Mouse (Mus musculus) embryonic facial prominence, embryonic 13.5 days (tissue): Measurements from ENCODE around the gene Pnmt. TPM values are rescaled to one million over a fixed set of nuclear protein-coding genes. Genes with fewer than 3 reads are reported as not detected.

Source experiments
- ATAC-seq: fragments of 200-750 bp; cut with Nextera tagmentation; 2 replicates; pipeline ENCODE4 v1.8.0; 2017; ENCODE audit warnings: low read depth; ENCODE audit not compliant: insufficient number of reproducible peaks, insufficient read depth, low FRiP score, low TSS enrichment
- H3K27ac ChIP-seq: fragments of 300-500 bp; sonication (generic); 2 replicates; pipeline ENCODE4 v1.5.1; 2015; ENCODE audit warnings: moderate library complexity, mild to moderate bottlenecking, inconsistent platforms
- H3K27me3 ChIP-seq: fragments of 300-500 bp; sonication (generic); 2 replicates; pipeline ENCODE4 v1.6.1; 2015; ENCODE audit warnings: mild to moderate bottlenecking, inconsistent platforms
- H3K36me3 ChIP-seq: fragments of 300-500 bp; sonication (generic); 2 replicates; pipeline ENCODE4 v1.6.1; 2015; ENCODE audit warnings: mild to moderate bottlenecking, inconsistent platforms
- H3K4me1 ChIP-seq: fragments of 300-500 bp; sonication (generic); 2 replicates; pipeline ENCODE4 v1.6.1; 2015; ENCODE audit warnings: inconsistent platforms
- H3K4me2 ChIP-seq: fragments of 300-500 bp; sonication (generic); 2 replicates; pipeline ENCODE4 v1.6.1; 2015; ENCODE audit warnings: moderate library complexity, mild to moderate bottlenecking, inconsistent platforms
- H3K4me3 ChIP-seq: fragments of 300-500 bp; sonication (generic); 2 replicates; pipeline ENCODE4 v1.5.1; 2015; ENCODE audit warnings: mild to moderate bottlenecking, inconsistent platforms
- H3K9ac ChIP-seq: fragments of 300-500 bp; sonication (generic); 2 replicates; pipeline ENCODE4 v1.6.1; 2015; ENCODE audit warnings: mild to moderate bottlenecking, inconsistent platforms
- H3K9me3 ChIP-seq: fragments of 300-500 bp; sonication (generic); 2 replicates; pipeline ENCODE4 v1.6.1; 2016; ENCODE audit warnings: inconsistent platforms
- WGBS: fragments of 180-500 bp; shearing (Covaris S2); methylation state at CpG from one replicate; pipeline ENCODE4 v1.1.7; 2015; ENCODE audit warnings: mixed read lengths; 5-methylcytosine and 5-hydroxymethylcytosine counted together
- polyA plus RNA-seq: library from polyadenylated mRNA; unstranded; fragments of >200 nt; fragmentation: Nextera tagmentation; extraction: Ambion mirVana; gene quantifications from 2 replicates; pipeline ENCODE4 v1.2.1, GENCODE M21; 2015

Gene Pnmt
- 0.45 and 1.3 TPM in 2 replicates for polyA plus RNA-seq

GRCm38 (mm10) chr11:98385638-98386585 lies at the start of gene Pnmt:
Gene Pnmt, plus strand, starts transcription at chr11:98386450.
- H3K4me1 ChIP-seq: peaks cover 9% of the 10 kb centered on the region
- H3K27me3 ChIP-seq: peaks cover 73% of the 10 kb centered on the region
- H3K27ac ChIP-seq: no peak within 1 kb of the TSS
- peaks cover 4% of the 10 kb centered on the region; the same call in 1 of the 2 replicates for H3K36me3 ChIP-seq
- peak within 1 kb of the TSS; percentile 59; the same call in 1 of the 2 replicates for H3K9ac ChIP-seq
- 53% methylated on average over 25 of the region's 25 CpGs for WGBS
- H3K9me3 ChIP-seq: no peaks in the 10 kb centered on the region
- peak within 1 kb of the TSS; percentile 36 for H3K4me2 ChIP-seq
- ATAC-seq: no peak
- peak within 1 kb of the TSS; percentile 21 for H3K4me3 ChIP-seq

DNA sequence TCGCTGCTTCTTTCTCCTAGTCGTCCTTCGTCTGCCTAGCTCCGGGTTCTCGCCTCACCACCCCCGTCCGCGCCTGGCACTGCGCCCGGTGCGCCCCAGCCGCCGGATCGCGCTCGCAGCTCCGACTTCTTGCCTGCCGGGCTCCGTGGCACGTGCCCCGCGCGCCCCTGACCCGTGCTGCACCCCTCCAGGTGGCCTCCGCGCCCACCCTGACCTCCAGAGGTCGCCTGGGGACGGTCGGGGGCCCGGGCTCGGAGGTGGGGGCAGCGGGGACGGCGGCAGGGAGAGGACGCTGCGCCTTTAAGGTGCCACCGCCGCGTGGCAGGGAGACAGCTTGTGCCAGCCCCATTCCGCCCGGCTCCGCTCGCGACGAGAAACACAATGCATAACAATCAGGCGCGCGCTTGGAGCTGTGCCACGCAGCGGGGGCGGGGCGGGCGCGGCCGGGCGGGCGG lies 47.7 kb upstream of the Pnmt start:
- peaks cover 36% of the 10 kb centered on the region for H3K4me1 ChIP-seq
- H3K9me3 ChIP-seq: no peaks in the 10 kb centered on the region
- H3K27ac ChIP-seq: no peak overlapping the region
- H3K27me3 ChIP-seq: peaks cover 89% of the 10 kb centered on the region
- ATAC-seq: no peak
- no peaks in the 10 kb centered on the region for H3K36me3 ChIP-seq
- WGBS: under 1% methylated on average over 42 of the region's 57 CpGs
- H3K9ac ChIP-seq: peak overlapping the region; percentile 71
- H3K4me3 ChIP-seq: peak overlapping the region; percentile 53
- H3K4me2 ChIP-seq: peak overlapping the region; percentile 90

DNA sequence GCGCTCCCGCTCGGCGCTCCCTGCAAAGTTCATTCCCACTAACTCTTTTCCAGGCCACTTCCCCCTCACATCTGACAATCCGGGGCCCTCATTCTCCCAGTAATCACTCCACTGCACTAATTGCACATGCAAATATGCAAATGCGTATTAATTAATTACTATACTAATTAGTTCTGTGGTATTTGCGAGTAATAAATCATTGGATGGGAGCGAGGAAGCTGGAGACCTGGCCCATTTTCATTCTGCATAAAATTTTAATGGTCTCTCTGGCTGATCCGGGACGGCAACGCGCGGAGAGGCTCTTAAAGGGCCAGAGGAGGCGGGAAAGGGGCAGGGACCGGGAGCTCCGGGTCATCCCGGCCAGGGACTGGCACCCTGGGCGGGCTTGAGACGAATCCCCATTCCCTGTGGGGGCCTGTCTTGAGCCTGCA lies 47.2 kb upstream of the Pnmt start:
- Histone ChIP-seq H3K36me3 (no peaks in the 10 kb centered on the region), H3K9me3 (no peaks in the 10 kb centered on the region), H3K4me1 (peaks cover 35% of the 10 kb centered on the region), H3K27me3 (peaks cover 89% of the 10 kb centered on the region), H3K27ac (no peak overlapping the region), H3K4me3 (peak overlapping the region; percentile 53), H3K9ac (peak overlapping the region; percentile 71), H3K4me2 (peak overlapping the region; percentile 90)
- under 1% methylated on average over 19 of the region's 19 CpGs for WGBS
- ATAC-seq: no peak

GRCm38 (mm10) chr11:98339679-98340287 lies 46.5 kb upstream of the Pnmt start:
- H3K4me3 ChIP-seq: peak overlapping the region; percentile 53; the same call in 1 of the 2 replicates
- H3K9ac ChIP-seq: 0 out of 2 replicates have a peak overlapping the region, but pooled peaks have one; percentile 71
- no peaks in the 10 kb centered on the region for H3K9me3 ChIP-seq
- peaks cover 29% of the 10 kb centered on the region for H3K4me1 ChIP-seq
- no peaks in the 10 kb centered on the region for H3K36me3 ChIP-seq
- ATAC-seq: no peak
- peak overlapping the region; percentile 90 for H3K4me2 ChIP-seq
- peaks cover 88% of the 10 kb centered on the region for H3K27me3 ChIP-seq
- no peak overlapping the region for H3K27ac ChIP-seq
- WGBS: 7% methylated on average over 11 of the region's 11 CpGs

- no peaks in the 10 kb centered on the region for H3K36me3 ChIP-seq
- H3K9ac ChIP-seq: no peak overlapping the region
- ATAC-seq: no peak
- H3K9me3 ChIP-seq: no peaks in the 10 kb centered on the region
- peaks cover 87% of the 10 kb centered on the region for H3K27me3 ChIP-seq
- no peak overlapping the region; the same call in 1 of the 2 replicates for H3K4me3 ChIP-seq
- H3K27ac ChIP-seq: no peak overlapping the region
- no peak overlapping the region for H3K4me2 ChIP-seq
- WGBS: 3% methylated on average over 4 of the region's 4 CpGs
- H3K4me1 ChIP-seq: peaks cover 29% of the 10 kb centered on the region
These were observed 45.7 kb upstream of the Pnmt start for GRCm38 (mm10) chr11:98340597-98340996.

DNA sequence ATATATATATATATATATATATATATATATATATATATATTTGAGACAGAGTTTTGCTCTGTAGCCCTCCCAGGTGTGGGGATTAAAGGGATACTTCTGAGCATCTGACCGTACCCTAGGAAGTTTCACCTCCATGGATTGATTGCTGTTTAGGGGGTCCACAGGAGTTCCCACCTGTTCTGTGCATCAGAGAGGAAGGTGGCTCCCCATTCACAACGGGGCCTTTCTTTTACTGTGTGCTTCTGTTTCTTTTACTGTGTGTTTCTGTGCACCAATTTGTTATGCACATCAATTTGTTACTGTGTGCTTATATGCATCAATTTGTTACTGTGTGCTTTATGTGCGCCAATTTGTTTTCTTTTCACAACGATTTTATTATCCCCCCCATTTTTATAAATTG lies 45.1 kb upstream of the Pnmt start:
- H3K9me3 ChIP-seq: no peaks in the 10 kb centered on the region
- peaks cover 87% of the 10 kb centered on the region for H3K27me3 ChIP-seq
- H3K36me3 ChIP-seq: no peaks in the 10 kb centered on the region
- WGBS: 56% methylated on average over 4 of the region's 4 CpGs
- H3K27ac ChIP-seq: no peak overlapping the region
- H3K9ac ChIP-seq: no peak overlapping the region
- H3K4me2 ChIP-seq: no peak overlapping the region
- ATAC-seq: no peak
- peaks cover 29% of the 10 kb centered on the region for H3K4me1 ChIP-seq
- no peak overlapping the region for H3K4me3 ChIP-seq

GRCm38 (mm10) chr11:98342000-98342945 lies 44.0 kb upstream of the Pnmt start:
- H3K27me3 ChIP-seq: peaks cover 87% of the 10 kb centered on the region
- no peaks in the 10 kb centered on the region for H3K36me3 ChIP-seq
- peak overlapping the region; percentile 58 for H3K4me2 ChIP-seq
- H3K4me1 ChIP-seq: peaks cover 29% of the 10 kb centered on the region
- H3K9me3 ChIP-seq: no peaks in the 10 kb centered on the region
- under 1% methylated on average over 29 of the region's 29 CpGs for WGBS
- peak; percentile 34; the same call in 1 of the 2 replicates for ATAC-seq
- H3K4me3 ChIP-seq: peak overlapping the region; percentile 30
- no peak overlapping the region; the same call in 1 of the 2 replicates for H3K27ac ChIP-seq
- H3K9ac ChIP-seq: no peak overlapping the region

DNA sequence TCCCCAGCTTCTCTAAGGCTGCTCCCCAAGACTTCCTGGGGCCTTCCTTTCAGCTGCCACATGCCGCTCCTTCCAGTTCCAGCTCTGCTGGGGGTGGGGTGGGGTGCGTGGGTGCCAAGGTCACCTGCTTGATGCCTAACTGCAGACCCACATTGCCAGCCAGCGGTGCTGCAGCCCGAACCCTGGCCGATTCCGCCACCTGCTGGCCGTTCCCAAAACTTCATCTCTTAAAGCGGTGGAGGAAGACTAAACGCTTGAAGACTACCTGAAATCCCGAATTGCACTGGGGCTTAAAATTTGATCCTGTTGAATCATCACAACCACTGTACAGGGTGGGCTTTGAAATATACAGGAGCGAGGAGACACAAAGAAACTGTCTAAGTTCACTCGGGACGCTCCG lies 41.0 kb upstream of the Pnmt start:
- Histone ChIP-seq H3K4me3 (0 out of 2 replicates have a peak overlapping the region, but pooled peaks have one; percentile 18), H3K36me3 (no peaks in the 10 kb centered on the region), H3K4me1 (peaks cover 29% of the 10 kb centered on the region), H3K27ac (no peak overlapping the region), H3K9me3 (no peaks in the 10 kb centered on the region), H3K9ac (no peak overlapping the region), H3K27me3 (peaks cover 87% of the 10 kb centered on the region), H3K4me2 (peak overlapping the region; percentile 44)
- no peak for ATAC-seq
- WGBS: 1% methylated on average over 14 of the region's 14 CpGs

DNA sequence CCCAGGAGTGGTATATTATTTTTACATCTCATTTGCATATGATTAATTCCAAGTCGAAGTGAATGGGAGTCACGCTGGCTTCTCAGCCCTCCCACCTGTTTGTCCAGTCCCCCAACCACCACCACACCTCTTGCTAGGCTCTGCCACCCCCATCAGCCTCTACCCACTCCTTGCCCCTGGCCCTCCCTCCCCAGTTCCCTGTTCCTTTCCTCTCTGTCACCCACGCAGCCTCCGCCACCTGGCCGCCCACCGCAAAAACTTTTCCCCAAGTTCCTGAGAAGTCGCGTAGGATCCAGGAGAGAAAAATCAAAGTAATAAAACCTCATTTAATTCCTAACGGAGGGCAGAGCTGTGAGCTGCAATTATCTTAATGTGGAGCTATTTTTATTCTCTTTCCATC lies 40.1 kb upstream of the Pnmt start:
- Histone ChIP-seq H3K9ac (no peak overlapping the region), H3K27me3 (peaks cover 89% of the 10 kb centered on the region), H3K9me3 (no peaks in the 10 kb centered on the region), H3K27ac (no peak overlapping the region), H3K36me3 (no peaks in the 10 kb centered on the region), H3K4me2 (no peak overlapping the region), H3K4me3 (no peak overlapping the region), H3K4me1 (peaks cover 29% of the 10 kb centered on the region)
- ATAC-seq: no peak
- WGBS: 9% methylated on average over 9 of the region's 9 CpGs

GRCm38 (mm10) chr11:98347385-98348082 lies 38.7 kb upstream of the Pnmt start:
- Histone ChIP-seq H3K27ac (no peak overlapping the region), H3K4me3 (no peak overlapping the region), H3K36me3 (no peaks in the 10 kb centered on the region), H3K4me2 (peak overlapping the region; percentile 93), H3K9me3 (no peaks in the 10 kb centered on the region), H3K27me3 (peaks cover 89% of the 10 kb centered on the region), H3K4me1 (peaks cover 18% of the 10 kb centered on the region), H3K9ac (no peak overlapping the region)
- under 1% methylated on average over 9 of the region's 12 CpGs for WGBS
- ATAC-seq: no peak
